Mouse (Mus musculus) forebrain, embryonic 11.5 days (tissue): ENCODE measurements at regions not wholly inside any gene's neighbourhood (a gene's known extent, or its start where the extent isn't known, plus 50 kb on each side); places are given as distances from the start of the nearest gene placed in this dataset.
"Not testable (repeated sequence)": the region's sequence is repeated elsewhere in the genome, so short reads cannot be mapped to it uniquely, and the experiment has no call there.

Experiments used
- ATAC-seq: fragments of 200-750 bp; cut with Nextera tagmentation; replicated peaks from 2 replicates; pipeline ENCODE4 v1.8.0; 2017; ENCODE audit warnings: moderate TSS enrichment; ENCODE audit not compliant: low FRiP score
- DNase-seq: peaks from one replicate; pipeline ENCODE4 v3.0.0-alpha.2; 2017; ENCODE audit warnings: low spot score
- H3K27ac ChIP-seq: fragments of 300-500 bp; sonication (generic); 2 replicates; pipeline ENCODE4 v1.5.1; 2014; ENCODE audit warnings: low read depth, low read length
- H3K27me3 ChIP-seq: fragments of 300-500 bp; sonication (generic); 2 replicates; pipeline ENCODE4 v1.6.1; 2014; ENCODE audit warnings: mild to moderate bottlenecking, low read length, mixed read lengths; ENCODE audit not compliant: control insufficient read depth, insufficient read depth
- H3K36me3 ChIP-seq: fragments of 300-500 bp; sonication (generic); 2 replicates; pipeline ENCODE4 v1.6.1; 2014; ENCODE audit warnings: mild to moderate bottlenecking, low read length, moderate library complexity, mixed read lengths; ENCODE audit not compliant: control insufficient read depth, insufficient read depth
- H3K4me1 ChIP-seq: fragments of 300-500 bp; sonication (generic); replicated peaks from 2 replicates; pipeline ENCODE4 v1.6.1; 2014; ENCODE audit warnings: low read length, mixed read lengths; ENCODE audit not compliant: control insufficient read depth, insufficient read depth
- H3K4me2 ChIP-seq: fragments of 300-500 bp; sonication (generic); 2 replicates; pipeline ENCODE4 v1.6.1; 2014; ENCODE audit warnings: low read depth, mild to moderate bottlenecking, low read length, moderate library complexity, mixed read lengths; ENCODE audit not compliant: severe bottlenecking
- H3K4me3 ChIP-seq: fragments of 300-500 bp; sonication (generic); 2 replicates; pipeline ENCODE4 v1.5.1; 2014; ENCODE audit warnings: low read depth, low read length
- H3K9ac ChIP-seq: fragments of 300-500 bp; sonication (generic); 2 replicates; pipeline ENCODE4 v1.6.1; 2014; ENCODE audit warnings: low read length
- H3K9me3 ChIP-seq: fragments of 300-500 bp; sonication (generic); 2 replicates; pipeline ENCODE4 v1.6.1; 2016; ENCODE audit warnings: low read length, mixed read lengths; ENCODE audit not compliant: control insufficient read depth
- WGBS: fragments of 180-500 bp; shearing (Covaris S2); extraction: QIAGEN DNeasy Blood & Tissue Kit; methylation state at CpG from one replicate; pipeline ENCODE4 v1.1.7; 2014; 5-methylcytosine and 5-hydroxymethylcytosine counted together

GRCm38 (mm10) chr14:53665681-53666080, 588.2 kb downstream of the Dad1 start:
- H3K4me3 ChIP-seq, H3K27me3 ChIP-seq, H3K27ac ChIP-seq, H3K4me1 ChIP-seq, H3K9me3 ChIP-seq, H3K36me3 ChIP-seq, ATAC-seq, H3K9ac ChIP-seq, H3K4me2 ChIP-seq: not testable (repeated sequence)
- peak; percentile 69 for DNase-seq
- 26% methylated on average over 2 of the region's 2 CpGs for WGBS

GRCm38 (mm10) chr14:53662700-53663355, 591.1 kb downstream of the Dad1 start:
- not testable (repeated sequence) for H3K27me3 ChIP-seq

GRCm38 (mm10) chr14:53654669-53655068, 599.2 kb downstream of the Dad1 start:
- not testable (repeated sequence) for H3K4me3 ChIP-seq, H3K4me2 ChIP-seq, DNase-seq, H3K9ac ChIP-seq, H3K27me3 ChIP-seq, H3K27ac ChIP-seq, H3K4me1 ChIP-seq, H3K36me3 ChIP-seq, ATAC-seq, H3K9me3 ChIP-seq
- WGBS, result 89% methylated on average over 3 of the region's 3 CpGs

More at GRCm38 (mm10) chr14:53662700-53663355, 591.1 kb downstream of the Dad1 start:
- not testable (repeated sequence) for H3K9me3 ChIP-seq, H3K4me1 ChIP-seq, ATAC-seq, H3K36me3 ChIP-seq, H3K27ac ChIP-seq, H3K4me2 ChIP-seq, H3K9ac ChIP-seq, DNase-seq, H3K4me3 ChIP-seq
- WGBS, result 77% methylated on average over 8 of the region's 9 CpGs

GRCm38 (mm10) chr14:53651061-53651460, 602.8 kb downstream of the Dad1 start:
- not testable (repeated sequence) for H3K9me3 ChIP-seq, H3K4me2 ChIP-seq, H3K9ac ChIP-seq, ATAC-seq, DNase-seq, H3K36me3 ChIP-seq, H3K4me1 ChIP-seq, H3K27ac ChIP-seq, H3K27me3 ChIP-seq, H3K4me3 ChIP-seq
- WGBS, result 53% methylated on average over 4 of the region's 5 CpGs

GRCm38 (mm10) chr14:53649189-53649588, 604.7 kb downstream of the Dad1 start:
- H3K4me2 ChIP-seq, H3K36me3 ChIP-seq, H3K27me3 ChIP-seq, DNase-seq, H3K9me3 ChIP-seq, H3K27ac ChIP-seq, ATAC-seq, H3K4me3 ChIP-seq, H3K4me1 ChIP-seq, H3K9ac ChIP-seq: not testable (repeated sequence)
- 93% methylated on average over 2 of the region's 2 CpGs for WGBS

GRCm38 (mm10) chr14:53640441-53640840, 613.5 kb downstream of the Dad1 start:
- ATAC-seq, H3K4me3 ChIP-seq, H3K4me1 ChIP-seq, H3K36me3 ChIP-seq, DNase-seq, H3K27me3 ChIP-seq, H3K27ac ChIP-seq, H3K9ac ChIP-seq, H3K4me2 ChIP-seq, H3K9me3 ChIP-seq: not testable (repeated sequence)
- WGBS, result 56% methylated on average over 1 of the region's 1 CpGs

GRCm38 (mm10) chr14:53637664-53638063, 616.2 kb downstream of the Dad1 start:
- not testable (repeated sequence) for H3K27ac ChIP-seq
- WGBS, result 78% methylated on average over 1 of the region's 1 CpGs

GRCm38 (mm10) chr14:53635206-53635605, 618.7 kb downstream of the Dad1 start:
- 46% methylated on average over 7 of the region's 7 CpGs for WGBS
- ATAC-seq, H3K36me3 ChIP-seq, H3K4me1 ChIP-seq, H3K27me3 ChIP-seq, H3K4me3 ChIP-seq, H3K4me2 ChIP-seq, H3K27ac ChIP-seq, DNase-seq, H3K9ac ChIP-seq, H3K9me3 ChIP-seq: not testable (repeated sequence)

More at GRCm38 (mm10) chr14:53637664-53638063, 616.2 kb downstream of the Dad1 start:
- H3K4me3 ChIP-seq, H3K9me3 ChIP-seq, H3K36me3 ChIP-seq, ATAC-seq, H3K4me1 ChIP-seq, H3K9ac ChIP-seq, H3K4me2 ChIP-seq, H3K27me3 ChIP-seq: not testable (repeated sequence)
- DNase-seq, result peak; percentile 63

GRCm38 (mm10) chr14:53634320-53634979, 619.5 kb downstream of the Dad1 start:
- DNase-seq, H3K4me2 ChIP-seq, H3K36me3 ChIP-seq, ATAC-seq, H3K4me1 ChIP-seq, H3K9ac ChIP-seq, H3K9me3 ChIP-seq, H3K27ac ChIP-seq, H3K27me3 ChIP-seq, H3K4me3 ChIP-seq: not testable (repeated sequence)
- 60% methylated on average over 4 of the region's 5 CpGs for WGBS
